Mouse (Mus musculus) G1E (cell line): ENCODE results near the gene Kazald1. TPM values are rescaled to one million over a fixed set of nuclear protein-coding genes. Genes with fewer than 3 reads are reported as not detected.

Source experiments
- ATAC-seq: 2 replicates; pipeline ENCODE4 v1.8.0; 2016; ENCODE audit warnings: mild to moderate bottlenecking; ENCODE audit not compliant: insufficient number of reproducible peaks, poor library complexity, low FRiP score, severe bottlenecking; ENCODE audit errors: extremely low read depth
- DNase-seq: peaks from one replicate; pipeline ENCODE4 v3.0.0; 2012; ENCODE audit warnings: low spot score
- H3K27me3 ChIP-seq: 2 replicates; pipeline ENCODE4 v1.6.1; 2012; ENCODE audit warnings: mild to moderate bottlenecking, low read length, inconsistent platforms; ENCODE audit not compliant: insufficient read depth
- H3K36me3 ChIP-seq: replicated peaks from 2 replicates; pipeline ENCODE3; 2012; ENCODE audit warnings: mild to moderate bottlenecking, inconsistent platforms
- H3K4me1 ChIP-seq: 2 replicates; pipeline ENCODE4 v1.6.1; 2012; ENCODE audit warnings: low read depth, low read length, inconsistent platforms, mixed read lengths; ENCODE audit not compliant: insufficient read depth
- H3K4me3 ChIP-seq: 2 replicates; pipeline ENCODE4 v1.5.1; 2012; ENCODE audit warnings: low read depth, mild to moderate bottlenecking, inconsistent platforms, low read length, moderate library complexity, mixed read lengths
- H3K9me3 ChIP-seq: replicated peaks from 2 replicates; pipeline ENCODE4 v1.6.1; 2012; ENCODE audit warnings: inconsistent platforms
- CTCF ChIP-seq: IDR thresholded peaks from 2 replicates; pipeline ENCODE4 v1.5.1; 2012; ENCODE audit warnings: low read depth, low read length, inconsistent platforms, mixed read lengths
- GATA1 ChIP-seq: IDR thresholded peaks from 2 replicates; pipeline ENCODE4 v1.6.1; 2012; ENCODE audit warnings: borderline replicate concordance, low read length, inconsistent platforms, mixed read lengths
- GATA2 ChIP-seq: IDR thresholded peaks from 2 replicates; pipeline ENCODE4 v1.6.1; 2012; ENCODE audit warnings: low read depth, low read length, inconsistent platforms, borderline replicate concordance
- POLR2AphosphoS5 ChIP-seq: IDR thresholded peaks from 2 replicates; pipeline ENCODE4 v1.6.1; 2012; ENCODE audit warnings: low read depth, low read length, inconsistent platforms; ENCODE audit not compliant: insufficient replicate concordance
- TAL1 ChIP-seq: conservative IDR thresholded peaks from 2 replicates; pipeline ENCODE4 v1.6.1; 2012; ENCODE audit warnings: low read depth, low read length, inconsistent platforms, mixed read lengths
- polyA plus RNA-seq: library from polyadenylated mRNA; stranded (reverse); fragments of >175 nt; gene quantifications from 2 replicates; pipeline ENCODE4 v1.2.3, GENCODE M21; 2012
- total RNA-seq, 2 experiments: library from RNA; stranded (forward) in 1 of 2; stranded (reverse) in 1 of 2; fragments of 200-1000 nt in 1 of 2; fragments of >200 nt in 1 of 2; fragmentation: Nextera tagmentation in 1 of 2; gene quantifications; 2 replicates each; pipeline ENCODE4 v1.2.3; 2014 to 2017

Gene Kazald1
- total and polyA plus RNA-seq, 3 experiments: 0.41 to 0.60 (median 0.49) TPM

- Histone ChIP-seq H3K27me3 (peaks cover 29% of the 10 kb centered on the region), H3K9me3 (peaks cover 6% of the 10 kb centered on the region; the same call in 1 of the 2 replicates), H3K36me3 (no peaks in the 10 kb centered on the region), H3K4me3 (peak overlapping the region; percentile 72), H3K4me1 (peaks cover 84% of the 10 kb centered on the region)
- TF ChIP-seq POLR2AphosphoS5: no peak
- TF ChIP-seq TAL1: peak; percentile 35; the same call in 1 of the 2 replicates
- peak; percentile 31; the same call in 1 of the 2 replicates for TF ChIP-seq CTCF
- ATAC-seq: no peak
- peak; percentile 49 for DNase-seq
Observed at GRCm38 (mm10) chr19:45076586-45077510, 1.8 kb downstream of the Kazald1 start.

GRCm38 (mm10) chr19:45077742-45078645 lies 3.0 kb downstream of the Kazald1 start:
- peaks cover 6% of the 10 kb centered on the region; the same call in 1 of the 2 replicates for H3K9me3 ChIP-seq
- DNase-seq: no peak
- TF ChIP-seq CTCF: no peak
- TF ChIP-seq TAL1: no peak
- TF ChIP-seq GATA1: no peak
- TF ChIP-seq POLR2AphosphoS5: no peak
- TF ChIP-seq GATA2: no peak

DNA sequence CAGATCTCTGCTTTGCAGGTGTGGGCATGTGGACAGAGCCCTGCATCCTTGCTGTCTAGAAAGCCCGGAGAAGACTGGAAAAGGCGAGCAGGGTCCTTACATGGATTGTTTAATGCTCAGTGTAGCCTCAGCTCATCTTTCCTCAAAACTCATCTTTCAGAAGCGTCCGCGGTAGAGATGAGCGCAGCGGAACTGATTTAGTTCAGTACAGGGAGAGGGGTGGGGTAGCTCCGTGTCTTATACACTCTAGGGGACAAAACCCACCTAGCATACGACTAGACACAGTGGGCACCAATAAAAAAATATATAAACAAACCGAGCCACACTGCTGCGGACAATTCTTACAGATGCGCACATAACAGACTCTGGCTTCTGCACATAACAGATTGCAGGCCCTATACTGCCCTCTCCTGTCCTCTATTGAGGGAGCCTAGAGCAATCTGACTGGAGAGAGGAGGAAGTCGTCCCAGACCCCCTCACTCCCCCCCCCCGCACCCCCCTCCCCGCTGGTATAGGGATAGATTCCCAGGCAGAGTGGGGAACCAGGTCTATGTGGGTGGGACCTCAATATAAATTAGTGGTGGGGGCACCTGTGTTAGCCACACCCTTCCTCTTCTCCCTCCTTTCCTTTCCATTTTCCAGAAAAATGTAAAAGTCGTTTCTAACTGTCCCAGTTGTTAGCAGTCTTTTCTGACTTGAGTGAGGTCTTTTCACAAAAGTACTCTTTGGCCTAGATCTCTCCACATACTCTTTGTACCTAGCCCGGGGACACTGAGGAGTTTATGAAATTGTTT lies 4.1 kb downstream of the Kazald1 start:
- TF ChIP-seq CTCF (no peak), GATA1 (no peak), TAL1 (no peak), GATA2 (no peak), POLR2AphosphoS5 (no peak)
- Histone ChIP-seq H3K36me3 (no peaks in the 10 kb centered on the region), H3K4me1 (peaks cover 69% of the 10 kb centered on the region), H3K4me3 (peak overlapping the region; percentile 69; the same call in 1 of the 2 replicates), H3K9me3 (peaks cover 6% of the 10 kb centered on the region; the same call in 1 of the 2 replicates), H3K27me3 (peaks cover 49% of the 10 kb centered on the region)
- peak; percentile 70 for DNase-seq
- no peak for ATAC-seq

More at GRCm38 (mm10) chr19:45077742-45078645, 3.0 kb downstream of the Kazald1 start:
- Histone ChIP-seq H3K4me3 (peak overlapping the region; percentile 31; the same call in 1 of the 2 replicates), H3K4me1 (peaks cover 77% of the 10 kb centered on the region), H3K27me3 (peaks cover 37% of the 10 kb centered on the region), H3K36me3 (no peaks in the 10 kb centered on the region)
- no peak for ATAC-seq

GRCm38 (mm10) chr19:45079769-45080515 lies 4.9 kb downstream of the Kazald1 start:
- DNase-seq: peak; percentile 73
- no peak for ATAC-seq
- TF ChIP-seq GATA2 (no peak), TAL1 (no peak), POLR2AphosphoS5 (no peak), CTCF (no peak), GATA1 (no peak)
- Histone ChIP-seq H3K36me3 (no peaks in the 10 kb centered on the region), H3K27me3 (peaks cover 53% of the 10 kb centered on the region), H3K9me3 (peaks cover 6% of the 10 kb centered on the region; the same call in 1 of the 2 replicates), H3K4me3 (peak overlapping the region; percentile 69), H3K4me1 (peaks cover 64% of the 10 kb centered on the region)

GRCm38 (mm10) chr19:45080711-45081110 lies 5.7 kb downstream of the Kazald1 start:
- DNase-seq (no peak), ATAC-seq (no peak)
- Histone ChIP-seq H3K27me3 (peaks cover 60% of the 10 kb centered on the region), H3K36me3 (no peaks in the 10 kb centered on the region), H3K4me1 (peaks cover 59% of the 10 kb centered on the region), H3K4me3 (no peak overlapping the region; the same call in 1 of the 2 replicates), H3K9me3 (peaks cover 6% of the 10 kb centered on the region; the same call in 1 of the 2 replicates)
- TF ChIP-seq TAL1 (no peak), CTCF (no peak), POLR2AphosphoS5 (no peak), GATA2 (no peak), GATA1 (no peak)
